Mouse (Mus musculus): ENCODE results near the gene Dnah11. TPM values are rescaled to one million over a fixed set of nuclear protein-coding genes. Genes with fewer than 3 reads are reported as not detected.

Dnah11 gene
- total RNA-seq, 2 experiments from 2014 or later, result 1.0 to 1.4 TPM

Other genes starting within 250 kb of the Dnah11 start
- gene Sp4, start 102.4 kb upstream of the Dnah11 start, total RNA-seq (2021), result 10 to 100 TPM; 29.4 to 30.7 TPM